Mouse (Mus musculus) lung, adult 2 months (tissue): ENCODE data around the gene Maats1.

Experiments
- CTCF ChIP-seq: fragments of 200-500 bp; IDR thresholded peaks from 2 replicates; pipeline ENCODE4 v1.5.1; 2011; ENCODE audit warnings: mild to moderate bottlenecking, low read length, control low read depth; ENCODE audit not compliant: insufficient read depth
- POLR2A ChIP-seq: fragments of 200-500 bp; IDR thresholded peaks from 2 replicates; pipeline ENCODE4 v1.6.1; 2011; ENCODE audit warnings: low read depth, mild to moderate bottlenecking, control low read depth, low read length, borderline replicate concordance; ENCODE audit errors: extremely low read depth

DNA sequence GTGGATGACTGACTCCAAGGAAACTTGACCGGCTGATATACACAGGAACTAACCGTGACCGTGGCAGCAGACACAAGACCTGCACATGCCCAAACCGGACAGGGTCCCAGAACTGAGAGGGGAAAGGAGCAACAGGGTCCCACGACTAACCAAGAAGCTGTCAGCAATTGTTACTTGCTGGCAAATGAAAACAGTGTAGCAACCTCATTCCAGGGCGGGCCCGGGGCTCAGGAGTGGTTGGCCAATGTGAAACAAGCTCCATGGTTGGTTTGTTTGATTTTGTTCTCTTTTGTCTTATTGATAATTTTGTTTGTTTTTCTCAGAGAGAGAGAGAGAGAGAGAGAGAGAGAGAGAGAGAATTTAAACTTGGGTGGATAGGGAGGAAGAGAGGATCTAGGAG, 61.0 kb downstream of the Maats1 start:
- TF ChIP-seq POLR2A (no peak), CTCF (no peak)
